18 mouse cellular contexts compared by ENCODE assay signal in the genomic region with DNA sequence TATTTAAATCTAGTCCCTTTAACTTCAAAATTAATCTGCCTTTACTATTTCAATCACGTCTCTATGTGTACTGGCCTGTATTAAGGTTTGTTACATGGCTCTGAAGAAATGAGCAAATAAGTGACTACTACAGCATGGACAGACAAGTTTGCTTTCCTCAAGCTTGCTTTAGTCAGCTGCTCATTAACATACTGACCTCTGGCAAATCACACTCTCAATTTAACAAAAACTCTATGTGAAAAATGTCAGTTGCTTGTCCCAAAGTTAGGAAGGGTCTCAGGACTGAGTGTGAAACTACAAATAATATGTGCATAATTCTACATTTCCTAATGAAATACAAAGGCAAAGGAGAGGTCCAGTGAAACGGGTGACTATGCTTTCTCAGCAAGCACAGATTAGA.
DNase-seq lines count a peak whose midpoint lies in the region; ATAC-seq and TF ChIP-seq lines count a peak whose summit lies in the region.
"Had no signal": no experiment of that assay in that cellular context is flagged by ENCODE, and none has a peak within 500 bp of the region (broad histone marks: within the 10 kb centered on the region; RNA-seq: fewer than 3 reads in every experiment).

No protein-coding gene starts in this region.

- H3K4me2 ChIP-seq in midbrain, embryonic 11.5 days = no peak overlapping the region
- H3K4me2 ChIP-seq in midbrain, embryonic 16.5 days (ENCODE audit: low read length) = no peak overlapping the region
- no peak overlapping the region for H3K4me2 ChIP-seq in forebrain, embryonic 11.5 days (ENCODE audit: low read depth, low read length, severe bottlenecking)
- no peak overlapping the region for H3K4me2 ChIP-seq in forebrain, embryonic 16.5 days (ENCODE audit: low read length)
- H3K4me2 ChIP-seq: limb, embryonic 15.5 days; liver, embryonic 15.5 days; neural tube, embryonic 12.5 days had no signal

- H3K4me3 ChIP-seq in midbrain, embryonic 11.5 days (ENCODE audit: low read depth, low read length) = no peak overlapping the region
- H3K4me3 ChIP-seq in midbrain, embryonic 16.5 days (ENCODE audit: low read depth, low read length) = no peak overlapping the region
- no peak overlapping the region for H3K4me3 ChIP-seq in forebrain, embryonic 11.5 days (ENCODE audit: low read depth, low read length)
- H3K4me3 ChIP-seq in forebrain, embryonic 16.5 days (replicated peaks; ENCODE audit: low read length) = no peak overlapping the region
- H3K4me3 ChIP-seq in thymus, adult 2 months (ENCODE audit: control insufficient read depth, insufficient read depth, low read length) = no peak overlapping the region
- H3K4me3 ChIP-seq: heart, embryonic 10.5 days; limb, embryonic 15.5 days; liver, embryonic 15.5 days; neural tube, embryonic 12.5 days had no signal

- no peaks in the 10 kb centered on the region for H3K27me3 ChIP-seq in midbrain, embryonic 11.5 days (ENCODE audit: control insufficient read depth, insufficient read depth, low read length)
- no peaks in the 10 kb centered on the region for H3K27me3 ChIP-seq in midbrain, embryonic 16.5 days (ENCODE audit: control insufficient read depth, insufficient read depth, low read depth, low read length)
- H3K27me3 ChIP-seq in forebrain, embryonic 11.5 days (ENCODE audit: control insufficient read depth, insufficient read depth, low read length) = no peaks in the 10 kb centered on the region
- no peaks in the 10 kb centered on the region for H3K27me3 ChIP-seq in forebrain, embryonic 16.5 days (replicated peaks; ENCODE audit: control insufficient read depth, insufficient read depth, low read length)
- H3K27me3 ChIP-seq in thymus, adult 2 months (ENCODE audit: control insufficient read depth, insufficient read depth, low read length) = no peaks in the 10 kb centered on the region
- H3K27me3 ChIP-seq: limb, embryonic 15.5 days; liver, embryonic 15.5 days; neural tube, embryonic 12.5 days had no signal

- no peaks in the 10 kb centered on the region for H3K9me3 ChIP-seq in midbrain, embryonic 11.5 days (ENCODE audit: control insufficient read depth, low read length)
- H3K9me3 ChIP-seq in midbrain, embryonic 16.5 days (replicated peaks; ENCODE audit: control insufficient read depth, low read length, poor library complexity, severe bottlenecking) = no peaks in the 10 kb centered on the region
- no peaks in the 10 kb centered on the region for H3K9me3 ChIP-seq in forebrain, embryonic 11.5 days (ENCODE audit: control insufficient read depth, low read length)
- no peaks in the 10 kb centered on the region for H3K9me3 ChIP-seq in forebrain, embryonic 16.5 days (ENCODE audit: control insufficient read depth, low read length)
- H3K9me3 ChIP-seq: heart, embryonic 10.5 days; limb, embryonic 15.5 days; liver, embryonic 15.5 days; neural tube, embryonic 12.5 days had no signal

- H3K27ac ChIP-seq in midbrain, embryonic 11.5 days (ENCODE audit: low read depth, low read length) = peak overlapping the region; percentile 68
- no peak overlapping the region for H3K27ac ChIP-seq in midbrain, embryonic 16.5 days (ENCODE audit: low read length)
- peak overlapping the region; percentile 59 for H3K27ac ChIP-seq in forebrain, embryonic 11.5 days (ENCODE audit: low read depth, low read length)
- H3K27ac ChIP-seq in forebrain, embryonic 16.5 days (ENCODE audit: low read length) = peak overlapping the region; percentile 71
- no peak overlapping the region for H3K27ac ChIP-seq in thymus, adult 2 months (ENCODE audit: control insufficient read depth, insufficient read depth, low read length)
- H3K27ac ChIP-seq: heart, embryonic 10.5 days; limb, embryonic 15.5 days; liver, embryonic 15.5 days; macrophage; neural tube, embryonic 12.5 days had no signal

- no peaks in the 10 kb centered on the region for H3K36me3 ChIP-seq in midbrain, embryonic 11.5 days (ENCODE audit: control insufficient read depth, insufficient read depth, low read length)
- H3K36me3 ChIP-seq in midbrain, embryonic 16.5 days (ENCODE audit: control insufficient read depth, insufficient read depth, low read length) = no peaks in the 10 kb centered on the region
- no peaks in the 10 kb centered on the region for H3K36me3 ChIP-seq in forebrain, embryonic 11.5 days (ENCODE audit: control insufficient read depth, insufficient read depth, low read length)
- no peaks in the 10 kb centered on the region for H3K36me3 ChIP-seq in forebrain, embryonic 16.5 days (ENCODE audit: control insufficient read depth, insufficient read depth)
- no peaks in the 10 kb centered on the region for H3K36me3 ChIP-seq in thymus, adult 2 months (ENCODE audit: control insufficient read depth, insufficient read depth, low read length)
- H3K36me3 ChIP-seq: heart, embryonic 10.5 days; limb, embryonic 15.5 days; liver, embryonic 15.5 days; neural tube, embryonic 12.5 days had no signal

- TF ChIP-seq POLR2A in thymus, adult 2 months (IDR thresholded peaks at IDR 0.05; ENCODE audit: control insufficient read depth, extremely low read depth, insufficient read depth, low read length, poor library complexity) = no peak

- H3K4me1 ChIP-seq in midbrain, embryonic 11.5 days (ENCODE audit: control insufficient read depth, insufficient read depth, low read length) = peaks cover 21% of the 10 kb centered on the region
- peaks cover 11% of the 10 kb centered on the region for H3K4me1 ChIP-seq in midbrain, embryonic 16.5 days (ENCODE audit: control insufficient read depth, insufficient read depth, low read length)
- peaks cover 5% of the 10 kb centered on the region; the same call in 1 of the 2 replicates for H3K4me1 ChIP-seq in forebrain, embryonic 11.5 days (replicated peaks; ENCODE audit: control insufficient read depth, insufficient read depth, low read length)
- H3K4me1 ChIP-seq in forebrain, embryonic 16.5 days (replicated peaks; ENCODE audit: control insufficient read depth, insufficient read depth, low read length) = peaks cover 14% of the 10 kb centered on the region
- no peaks in the 10 kb centered on the region for H3K4me1 ChIP-seq in thymus, adult 2 months (replicated peaks; ENCODE audit: control insufficient read depth, insufficient read depth, low read length)
- H3K4me1 ChIP-seq: limb, embryonic 15.5 days; liver, embryonic 15.5 days had no signal

- TF ChIP-seq CTCF in thymus, adult 2 months (IDR thresholded peaks at IDR 0.05; ENCODE audit: borderline replicate concordance, control insufficient read depth, extremely low read depth, insufficient read depth, low read length, poor library complexity) = no peak

- DNase-seq in midbrain, embryonic 11.5 days (ENCODE audit: low spot score, missing footprints) = peak; percentile 88
- DNase-seq in forebrain, embryonic 11.5 days (ENCODE audit: low spot score) = no peak
- DNase-seq in retina, postnatal 1 day = peak; percentile 19
- DNase-seq in thymus, adult 2 months = no peak
- DNase-seq in heart, postnatal 14 days = no peak
- DNase-seq: adrenal gland, adult 8-10 months; cerebellum, adult 9-11 months; heart, postnatal 10 days; kidney, adult 8-10 months; kidney, postnatal 14 days had no signal

- intact Hi-C loops in heart, postnatal 14 days (cut with DNase I) = no loop called here

- H3K9ac ChIP-seq in midbrain, embryonic 11.5 days (ENCODE audit: low read length) = no peak overlapping the region; the same call in 1 of the 2 replicates
- no peak overlapping the region for H3K9ac ChIP-seq in midbrain, embryonic 16.5 days (ENCODE audit: low read depth, low read length)
- H3K9ac ChIP-seq in forebrain, embryonic 11.5 days (ENCODE audit: low read length) = no peak overlapping the region
- H3K9ac ChIP-seq in forebrain, embryonic 16.5 days (replicated peaks; ENCODE audit: low read depth, low read length) = no peak overlapping the region
- H3K9ac ChIP-seq: limb, embryonic 15.5 days; liver, embryonic 15.5 days; neural tube, embryonic 12.5 days had no signal

- peak; percentile 36; the same call in 1 of the 2 replicates for ATAC-seq in midbrain, embryonic 11.5 days (ENCODE audit: low FRiP score)
- no peak for ATAC-seq in midbrain, embryonic 16.5 days
- ATAC-seq in forebrain, embryonic 11.5 days (replicated peaks; ENCODE audit: low FRiP score) = no peak
- no peak for ATAC-seq in forebrain, embryonic 16.5 days
- ATAC-seq: inflammation-experienced regulatory T-cells, adult 6 months had no signal

- 32% methylated on average over 2 of the region's 2 CpGs for WGBS in midbrain, embryonic 11.5 days
- WGBS in midbrain, embryonic 16.5 days = 11% methylated on average over 2 of the region's 2 CpGs
- WGBS in forebrain, embryonic 11.5 days = 35% methylated on average over 2 of the region's 2 CpGs
- WGBS in forebrain, embryonic 16.5 days = 12% methylated on average over 2 of the region's 2 CpGs
- 95% methylated on average over 2 of the region's 2 CpGs for WGBS in thymus, adult 2 months

Comparison
In these comparisons a context has a peak if more than half of its experiments do, and no peak if none do; other contexts are left out.
1. H3K27ac ChIP-seq: peak in midbrain, embryonic 11.5 days (single experiment), forebrain, embryonic 11.5 days (single experiment) and forebrain, embryonic 16.5 days (single experiment); none in midbrain, embryonic 16.5 days (single experiment) and thymus, adult 2 months (single experiment).
2. DNase-seq: peak in midbrain, embryonic 11.5 days (single experiment) and retina, postnatal 1 day (single experiment); none in forebrain, embryonic 11.5 days (single experiment), thymus, adult 2 months (single experiment) and heart, postnatal 14 days (0 of 2).